Mouse (Mus musculus) cerebellum, postnatal 14 days (tissue): Measurements from ENCODE around the gene Acsl3.

Experiments
- DNase-seq, 2 experiments: peaks; one replicate each; pipeline ENCODE4 v3.0.0; 2021; ENCODE audit warnings: mixed read lengths in 2 of 2

The Acsl3 gene

DNA sequence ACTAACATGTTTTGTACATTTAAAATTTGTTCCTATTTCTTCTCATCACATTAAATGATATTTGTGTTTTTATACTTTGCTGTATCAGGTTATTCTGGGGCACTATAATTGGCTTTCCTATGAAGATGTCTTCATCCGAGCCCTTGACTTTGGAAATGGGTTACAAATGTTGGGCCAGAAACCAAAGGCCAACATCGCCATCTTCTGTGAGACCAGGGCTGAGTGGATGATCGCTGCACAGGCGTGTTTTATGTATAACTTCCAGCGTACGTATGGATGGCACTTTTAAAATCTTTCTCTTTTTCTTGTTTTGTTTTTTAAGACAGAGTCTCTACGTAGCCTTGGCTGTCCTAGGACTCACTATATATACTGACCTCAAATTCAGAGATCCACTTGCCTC is 30.5 kb downstream of the Acsl3 start:
- peak; percentile 10 to 14 for DNase-seq

DNA sequence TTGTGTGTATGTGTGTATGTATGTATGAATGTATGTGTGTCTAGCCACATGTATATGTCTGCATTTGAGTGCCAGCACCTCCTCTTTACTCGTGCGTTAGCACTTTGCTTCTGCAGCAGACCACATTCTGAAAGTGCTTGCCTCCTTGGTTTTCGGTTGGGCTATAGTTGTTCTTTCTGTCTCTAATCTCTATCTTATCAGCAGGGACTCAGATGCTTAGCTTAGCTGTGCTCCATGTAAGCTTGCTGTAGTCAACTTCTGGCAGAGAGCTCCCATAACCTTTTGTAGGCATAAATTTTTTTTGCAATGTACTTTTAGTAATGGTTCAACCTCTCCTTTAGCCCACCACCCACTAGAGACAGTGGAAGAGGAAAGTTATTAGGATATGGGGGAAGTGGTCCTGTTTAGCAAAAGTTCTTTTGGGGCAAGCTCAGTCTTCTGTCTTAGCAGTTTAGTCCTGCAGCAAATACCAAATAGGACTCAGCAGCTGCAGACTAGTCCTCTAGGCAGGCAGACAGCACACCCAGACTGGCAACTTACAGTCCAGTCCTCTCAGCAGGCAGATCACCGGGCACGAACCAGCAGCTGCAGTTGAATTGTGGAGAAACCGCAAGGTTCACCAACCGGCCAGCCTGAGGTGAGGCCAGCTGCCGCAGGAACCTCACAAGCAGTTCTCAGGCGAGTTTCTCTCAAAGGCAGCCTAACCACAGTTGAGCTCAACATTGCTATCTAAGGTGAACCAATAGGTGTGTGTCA is 37.1 kb downstream of the Acsl3 start:
- DNase-seq, result no peak

DNA sequence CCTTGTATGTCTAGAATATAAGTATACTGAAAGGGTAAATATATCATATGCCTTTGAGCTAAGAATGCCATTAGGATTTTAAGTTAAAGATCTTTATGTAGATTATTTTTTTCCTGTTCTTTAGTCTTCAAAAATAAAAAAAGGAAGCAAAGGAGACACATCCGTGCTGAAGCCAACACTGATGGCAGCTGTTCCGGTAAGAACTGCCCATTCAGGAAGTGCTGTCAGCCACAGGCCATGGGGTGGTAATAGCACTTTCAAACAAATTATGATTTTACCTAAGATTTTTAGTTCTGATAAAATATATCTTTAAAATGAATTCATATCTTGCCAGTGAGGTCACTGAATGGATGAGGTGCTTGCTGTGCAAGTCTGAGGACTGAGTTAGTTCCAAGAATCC is 38.7 kb downstream of the Acsl3 start:
- no peak for DNase-seq

DNA sequence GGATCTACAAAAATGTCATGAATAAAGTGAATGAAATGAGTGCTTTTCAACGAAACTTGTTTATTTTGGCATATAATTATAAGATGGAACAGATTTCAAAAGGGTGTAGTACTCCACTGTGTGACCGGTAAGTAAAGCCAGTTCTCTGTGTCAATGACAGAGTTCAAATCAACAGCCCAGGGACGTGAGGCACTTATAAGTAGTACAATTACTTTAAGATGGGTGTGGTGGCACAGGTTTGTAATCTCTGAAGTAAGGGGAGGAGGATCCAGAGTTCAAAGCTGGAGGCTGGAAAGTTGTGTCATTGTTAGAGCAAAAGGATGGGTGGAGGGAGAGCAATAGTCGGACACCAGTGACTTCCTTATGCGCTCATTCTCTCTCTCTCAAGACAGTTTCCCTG is 39.3 kb downstream of the Acsl3 start:
- no peak for DNase-seq

DNA sequence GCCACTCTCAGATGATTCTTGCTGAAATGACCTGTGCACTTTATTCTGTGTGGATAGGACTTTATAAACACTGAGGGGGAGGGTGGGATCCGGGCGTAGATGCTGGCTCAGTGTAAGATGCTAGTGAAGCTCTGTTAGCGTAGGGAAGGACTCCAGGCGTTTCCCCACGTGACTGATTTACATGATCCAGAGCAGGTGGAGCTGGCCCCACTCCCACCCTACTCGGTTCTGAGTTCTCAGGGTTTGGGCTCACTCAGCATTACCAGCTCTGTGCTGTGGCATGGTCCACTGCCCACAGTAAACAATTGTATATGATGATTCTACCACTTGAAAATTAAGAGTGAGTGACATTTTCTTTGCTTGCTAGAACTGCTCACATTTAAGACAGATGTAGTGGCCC is 40.5 kb downstream of the Acsl3 start:
- no peak for DNase-seq

DNA sequence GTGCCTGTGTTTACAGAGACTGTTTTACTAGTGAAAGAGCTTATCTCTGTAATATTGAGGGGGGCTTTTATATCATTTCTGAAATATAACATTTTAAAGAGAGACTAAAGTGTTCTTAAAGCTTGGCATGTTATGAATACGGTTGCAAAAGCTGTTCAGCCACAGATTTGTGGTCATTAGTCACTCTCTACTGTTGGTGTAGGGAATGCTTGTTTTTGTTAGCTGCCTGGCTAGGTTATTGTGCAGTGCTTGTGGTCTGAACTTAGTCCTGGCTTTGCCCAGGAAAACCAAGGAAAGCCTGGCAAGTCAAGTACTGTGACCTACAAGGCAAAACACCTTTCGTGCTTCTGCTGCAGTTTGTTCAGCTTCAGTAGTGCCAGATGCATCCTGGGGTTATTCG is 44.1 kb downstream of the Acsl3 start:
- no peak for DNase-seq

DNA sequence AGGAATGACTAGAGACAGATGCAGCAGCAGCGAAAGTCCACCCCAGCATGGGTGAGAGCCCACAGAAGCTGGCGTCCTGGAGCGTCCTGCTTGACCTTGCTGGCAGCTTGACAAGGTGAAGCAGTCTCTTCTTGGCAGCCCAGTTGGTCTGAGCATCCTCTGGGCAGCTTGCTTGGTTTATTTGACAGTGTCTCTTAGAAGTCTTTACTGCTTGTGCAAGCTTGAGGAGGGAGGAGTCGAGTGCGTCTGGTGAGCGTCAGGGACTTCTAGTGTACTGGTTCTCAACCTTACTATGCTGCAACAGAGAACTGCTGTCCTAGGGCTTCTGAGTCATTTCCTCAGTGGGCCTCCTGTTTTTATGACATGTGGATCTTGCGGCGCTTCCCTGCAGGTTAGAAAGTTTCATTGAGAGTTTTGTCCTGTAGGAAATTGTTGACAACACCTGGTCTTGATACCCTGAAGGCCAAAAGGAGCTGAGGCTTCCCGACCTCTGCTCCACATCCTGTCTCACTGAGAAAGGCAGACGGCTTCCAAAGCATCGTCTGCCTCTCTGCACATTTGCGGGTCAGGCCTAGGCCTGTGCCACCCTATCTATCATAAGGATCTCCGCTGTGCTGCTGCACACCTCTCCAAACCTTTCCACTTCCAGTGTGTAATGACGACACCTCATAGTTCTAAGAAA is 44.8 kb downstream of the Acsl3 start:
- DNase-seq, result no peak

DNA sequence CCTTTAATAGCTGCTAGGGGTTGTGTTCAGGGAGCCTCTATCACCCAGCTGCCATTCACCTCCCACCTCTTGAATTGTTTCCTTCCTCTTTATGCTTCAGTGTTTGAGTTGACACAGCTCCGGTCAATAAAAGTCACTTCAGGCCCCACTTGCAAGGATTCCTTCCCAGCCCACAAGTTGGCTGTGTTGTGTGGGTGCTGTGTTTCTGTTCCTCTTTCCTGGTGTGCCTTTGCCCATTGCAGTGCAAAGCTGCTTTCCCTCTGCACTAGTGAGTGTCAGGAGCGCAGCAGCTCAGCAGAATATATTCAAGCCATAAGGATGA is 45.3 kb downstream of the Acsl3 start:
- no peak for DNase-seq

DNA sequence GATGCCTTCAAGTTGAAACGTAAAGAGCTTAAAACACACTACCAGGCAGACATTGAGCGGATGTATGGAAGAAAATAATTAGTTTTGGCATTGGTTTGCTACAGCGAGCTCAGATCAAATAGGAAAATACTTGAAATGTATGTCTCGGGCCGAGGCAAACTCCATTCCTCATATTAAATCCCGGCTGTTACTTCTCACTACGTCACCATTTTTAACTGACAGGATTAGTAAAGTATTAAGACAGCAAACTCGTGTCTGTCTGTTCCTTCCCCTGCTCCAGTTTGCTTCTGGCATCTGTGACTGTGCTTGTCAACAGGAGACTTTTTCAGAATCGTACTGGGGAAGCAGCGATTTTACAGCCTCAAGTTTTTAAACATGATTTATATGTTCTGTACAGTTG is 48.7 kb downstream of the Acsl3 start:
- DNase-seq, result no peak

DNA sequence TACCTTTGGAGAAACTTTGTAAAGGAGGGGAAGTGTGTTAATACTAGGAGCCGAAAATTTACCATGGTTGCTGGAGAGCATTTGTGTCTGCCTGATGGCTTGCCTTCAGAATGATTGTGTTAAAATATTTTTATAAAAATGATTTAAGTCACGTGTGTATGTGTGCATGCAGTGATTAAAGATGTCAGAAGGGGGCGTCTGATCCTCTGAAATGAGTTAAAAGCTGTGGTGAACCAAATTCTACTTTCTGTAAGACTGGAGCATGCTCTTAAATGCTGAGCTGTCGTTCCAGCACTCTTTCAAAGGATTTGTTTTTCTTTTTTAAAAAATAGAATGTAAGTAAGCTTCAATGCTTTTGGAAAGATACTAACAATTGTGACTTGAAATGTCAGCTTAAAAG is 49.7 kb downstream of the Acsl3 start:
- peak; percentile 27 to 53 for DNase-seq

DNA sequence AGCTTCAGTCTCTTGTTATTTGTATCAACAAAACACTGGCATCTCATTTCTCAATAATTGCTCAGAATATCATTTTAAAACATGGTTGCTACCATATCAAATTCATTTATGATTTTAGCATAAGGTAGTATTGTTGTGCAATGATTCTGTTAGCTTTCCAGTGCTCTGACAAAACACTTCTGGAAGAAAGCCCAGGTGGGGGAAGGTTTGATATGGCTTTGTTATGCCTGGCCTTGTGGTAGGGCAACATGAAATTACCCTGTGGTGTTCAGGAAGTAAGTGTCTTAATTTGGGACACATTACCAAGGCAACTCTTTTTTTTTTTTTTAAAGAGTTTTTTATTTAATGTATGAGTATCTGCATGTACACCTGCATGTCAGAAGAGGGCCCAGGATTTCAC is 52.4 kb downstream of the Acsl3 start:
- DNase-seq, result no peak

DNA sequence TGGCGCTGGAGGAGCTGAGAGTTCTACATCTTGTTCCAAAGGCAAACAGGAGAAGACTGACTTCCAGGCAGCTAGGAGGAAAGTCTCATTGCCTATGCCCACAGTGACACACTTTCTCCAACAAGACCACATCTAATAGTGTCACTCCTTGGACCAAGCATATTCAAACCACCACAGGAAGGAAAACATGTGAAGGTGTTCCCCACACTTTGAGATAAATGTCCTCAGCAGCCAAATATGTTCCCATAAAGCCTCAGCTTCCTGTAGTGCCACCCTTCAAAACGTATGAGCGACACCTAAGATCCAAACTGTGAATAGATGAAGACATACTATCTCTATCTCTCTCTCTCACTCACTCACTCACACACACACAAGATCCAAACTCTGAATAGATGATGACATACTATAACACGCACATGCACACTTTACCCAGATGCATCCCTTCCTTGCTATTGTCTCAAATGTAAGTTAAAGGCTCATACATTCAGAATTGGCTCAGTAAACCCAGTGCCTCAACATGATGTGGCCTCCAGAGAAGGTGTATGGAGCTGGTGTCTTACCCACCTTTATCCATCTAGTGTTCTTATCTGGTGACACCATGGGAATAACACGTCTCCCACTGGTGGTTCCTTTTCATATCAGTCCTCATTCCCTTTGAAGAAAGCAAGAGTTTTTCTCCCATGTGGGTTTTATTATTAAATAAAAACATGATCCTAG is 53.1 kb downstream of the Acsl3 start:
- DNase-seq, result no peak

DNA sequence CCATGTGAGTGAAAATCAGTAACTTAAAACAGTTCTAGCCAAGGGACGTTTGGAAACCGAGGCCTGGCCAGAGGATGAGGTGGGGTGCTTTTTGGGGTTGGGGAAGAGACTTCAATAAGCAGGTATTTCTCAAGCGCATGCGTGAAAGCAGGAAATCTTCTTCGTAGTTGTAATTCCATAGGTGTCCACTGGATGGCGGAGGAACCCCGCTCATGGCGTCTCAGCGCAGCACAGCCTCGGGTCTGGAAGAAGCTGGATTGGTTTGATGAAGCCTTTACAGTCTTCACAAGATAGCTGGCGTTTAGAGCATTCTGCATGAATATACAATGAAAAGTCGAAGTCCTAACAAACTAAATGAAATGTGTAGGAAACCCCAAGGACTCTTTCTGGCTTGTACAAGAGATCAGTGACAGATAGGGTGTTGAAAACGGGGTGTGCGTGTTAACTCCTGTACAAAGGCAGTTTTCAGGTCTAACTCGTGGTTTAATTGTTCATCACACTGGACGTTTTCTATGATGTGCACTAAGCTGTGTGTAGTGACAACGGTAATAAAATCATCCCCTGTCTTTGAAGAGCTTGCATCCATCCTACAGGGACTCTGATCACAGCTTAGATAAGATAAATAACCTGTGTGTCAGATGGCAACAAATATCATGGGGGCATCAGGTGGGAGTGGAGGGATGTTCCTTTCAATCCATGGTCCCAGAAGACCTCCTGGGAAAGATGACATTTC is 67.0 kb downstream of the Acsl3 start:
- DNase-seq, result peak; percentile 92 to 95

DNA sequence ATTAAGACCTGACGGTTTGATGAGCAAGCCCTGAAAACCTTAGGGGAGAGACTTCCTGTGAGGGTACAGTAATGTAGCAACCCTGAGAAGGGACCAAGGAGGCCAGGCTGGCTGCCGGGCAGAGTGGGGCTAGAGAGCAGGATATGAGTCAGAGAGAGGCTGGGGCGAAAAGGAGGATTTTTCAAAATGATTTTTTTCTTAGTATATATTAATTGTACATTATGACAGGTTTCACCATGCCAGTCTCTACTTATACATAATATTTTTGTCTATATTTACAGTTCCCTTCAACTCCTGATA is 67.5 kb downstream of the Acsl3 start:
- DNase-seq, result no peak

DNA sequence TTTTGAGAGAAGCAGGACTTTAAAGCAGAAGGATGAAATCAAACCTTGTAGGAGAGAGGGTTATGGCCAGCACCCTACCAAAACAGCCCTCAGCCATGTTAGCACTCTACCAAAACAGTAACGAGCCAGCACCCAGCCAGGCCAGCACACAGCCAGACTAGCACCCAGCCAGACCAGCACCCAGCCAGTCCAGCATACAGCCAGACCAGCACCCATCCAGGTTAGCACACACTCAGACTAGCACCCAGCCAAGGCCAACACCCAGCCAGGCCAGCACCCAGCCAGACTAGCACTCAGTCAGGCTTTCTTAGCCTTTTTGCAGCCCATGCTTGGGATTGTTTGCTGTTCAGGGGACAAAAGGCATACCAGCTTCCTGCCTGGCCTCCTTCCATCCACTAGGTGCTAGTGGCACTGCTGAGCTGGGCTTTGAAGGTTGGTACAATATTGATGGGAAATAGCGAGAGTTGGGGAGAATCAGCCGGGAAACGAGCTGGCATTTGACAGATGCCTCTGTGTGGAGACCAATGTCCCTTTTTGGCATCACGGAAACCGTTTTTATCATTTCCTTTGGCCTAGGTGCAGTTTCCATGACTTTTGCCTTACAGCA is 68.1 kb downstream of the Acsl3 start:
- DNase-seq, result peak; percentile 62 to 72

DNA sequence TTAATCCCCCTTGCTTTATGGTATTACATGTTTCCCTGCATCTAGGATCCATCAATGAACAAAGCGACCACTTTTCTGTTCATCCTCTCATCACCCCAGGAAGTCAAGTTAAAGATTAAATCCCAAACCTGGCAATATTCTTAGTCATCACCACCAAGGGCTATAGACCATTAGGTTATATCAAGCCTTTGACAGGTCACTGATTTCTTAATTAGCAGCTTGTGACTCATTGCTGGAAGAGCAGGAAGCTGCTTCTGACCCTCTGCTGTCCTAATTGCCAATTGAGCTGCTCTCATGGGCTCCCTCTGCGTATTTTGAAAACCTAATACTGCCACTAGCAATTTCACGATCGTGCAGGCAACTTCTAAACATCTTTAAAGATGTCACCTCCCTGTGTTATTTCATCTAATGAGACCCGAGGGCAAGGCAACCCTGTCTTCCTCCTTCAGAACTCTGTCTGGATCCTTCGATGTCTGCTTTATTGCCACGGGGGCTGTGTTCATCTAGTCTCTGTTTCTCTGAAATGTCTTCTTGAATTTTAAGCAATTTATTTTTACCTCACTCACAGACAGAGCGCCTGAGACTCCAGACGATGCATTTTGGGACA is 72.6 kb downstream of the Acsl3 start:
- no peak for DNase-seq

DNA sequence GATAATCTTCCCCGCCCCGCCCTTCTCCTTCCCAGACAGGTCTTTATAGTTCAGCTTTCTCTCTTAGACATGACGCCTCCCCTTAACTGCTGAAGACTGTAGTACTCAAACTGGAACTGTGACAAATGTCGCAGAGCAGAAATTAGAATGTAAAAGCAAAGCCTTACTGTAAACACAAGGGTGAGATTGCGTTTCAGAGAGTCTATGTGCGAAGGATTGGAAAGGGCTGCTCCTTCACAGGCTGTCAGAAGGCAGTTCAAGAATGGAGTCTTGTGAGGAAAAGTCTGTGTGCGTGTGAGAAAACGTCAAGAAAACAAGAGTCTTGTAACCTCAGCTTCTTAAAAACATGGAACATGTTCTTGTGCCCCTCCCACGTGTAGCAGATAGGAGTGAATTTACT is 74.7 kb downstream of the Acsl3 start:
- no peak for DNase-seq

DNA sequence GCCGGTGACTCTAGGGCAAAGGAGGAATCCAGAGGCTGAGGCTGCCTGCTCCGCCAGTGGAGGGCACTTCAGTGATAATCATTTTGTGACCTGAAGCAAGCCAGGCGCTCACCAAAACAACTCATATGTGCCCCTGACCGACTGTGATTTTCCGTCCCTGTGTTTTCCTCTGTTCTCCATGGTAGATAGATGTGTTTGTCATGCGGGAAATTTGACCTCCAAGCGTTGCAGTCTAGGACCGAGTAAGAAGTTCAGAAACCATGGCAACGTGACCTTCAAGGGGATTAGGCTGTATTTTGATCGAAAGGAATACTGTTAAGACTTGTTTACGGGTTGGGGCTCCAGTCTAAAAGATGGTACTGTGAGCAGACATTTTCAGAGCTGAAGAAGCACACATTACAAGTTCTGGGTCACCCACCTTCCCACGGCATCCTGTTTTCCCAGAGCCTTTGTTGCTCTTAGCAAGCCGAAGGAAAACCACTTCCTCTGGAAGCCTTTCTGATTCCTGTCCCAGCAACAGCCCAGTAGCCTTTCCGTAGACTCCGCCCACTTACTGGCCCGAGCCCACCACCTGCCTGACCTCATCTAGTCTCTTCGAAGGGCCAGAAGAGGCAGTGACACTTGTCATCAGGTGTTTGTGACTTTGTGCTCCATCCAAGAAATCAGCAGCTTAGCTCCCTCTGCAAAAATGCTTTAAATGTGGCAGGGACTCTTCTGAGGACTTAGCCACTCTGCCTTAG is 76.8 kb downstream of the Acsl3 start:
- no peak for DNase-seq

DNA sequence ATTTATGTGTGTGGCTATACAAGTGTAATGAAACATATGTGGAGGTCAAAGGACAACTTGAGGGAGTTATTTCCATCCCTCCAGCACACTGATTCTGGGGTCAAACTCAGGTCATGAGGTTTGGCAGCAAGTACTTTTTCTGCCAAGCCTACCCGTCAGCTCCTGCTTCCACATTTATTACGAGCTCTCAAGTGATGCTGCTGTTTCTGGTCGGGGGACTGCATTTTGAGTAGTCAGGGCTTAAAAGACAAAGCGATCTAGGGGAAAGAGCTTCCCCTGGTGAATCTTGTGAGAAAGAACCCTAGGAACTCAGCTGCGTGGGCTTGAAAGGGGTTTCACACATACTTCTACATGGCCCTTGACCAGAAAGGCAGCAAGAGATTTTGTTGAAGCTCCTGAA is 80.0 kb downstream of the Acsl3 start:
- DNase-seq, result no peak

DNA sequence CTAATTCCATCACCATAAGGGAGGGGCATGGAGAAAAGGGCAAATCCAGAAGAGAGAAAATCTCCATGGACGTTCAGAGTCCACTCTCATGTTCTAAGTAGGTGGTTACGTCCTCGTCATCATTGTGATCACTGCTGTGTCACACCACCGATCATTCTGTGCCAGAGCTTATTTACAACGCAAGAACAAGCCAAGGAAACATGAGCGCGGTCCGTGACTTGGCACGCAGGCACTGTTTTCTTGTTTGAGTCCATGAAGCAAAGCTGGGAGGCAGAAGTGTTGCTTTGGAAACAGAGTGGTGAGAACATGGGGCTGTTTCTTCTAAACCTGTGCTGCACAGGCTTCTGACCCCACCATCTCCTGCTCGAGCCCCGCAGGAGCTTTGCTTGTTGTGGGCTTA is 83.1 kb downstream of the Acsl3 start:
- peak; percentile 49 to 63 for DNase-seq

DNA sequence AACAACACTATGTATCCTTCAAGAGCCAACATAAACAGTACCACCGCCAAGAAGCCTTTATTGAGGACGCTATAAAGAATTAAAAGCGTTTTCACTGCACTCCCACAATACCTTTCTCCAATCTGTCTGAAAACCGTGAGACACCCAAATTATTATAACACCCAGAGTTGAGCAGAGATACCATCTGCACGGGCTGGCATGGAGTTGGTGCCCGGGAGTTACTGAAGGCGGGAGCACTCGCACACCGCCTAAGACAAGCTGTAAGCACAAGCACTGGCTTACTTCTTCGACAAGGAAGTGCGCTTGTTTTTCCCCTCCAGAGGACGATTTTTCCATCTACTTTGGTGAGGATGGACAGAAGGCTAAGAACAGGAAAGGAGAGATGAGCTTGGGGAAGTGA is 84.6 kb downstream of the Acsl3 start:
- DNase-seq, result peak; percentile 51 to 57

DNA sequence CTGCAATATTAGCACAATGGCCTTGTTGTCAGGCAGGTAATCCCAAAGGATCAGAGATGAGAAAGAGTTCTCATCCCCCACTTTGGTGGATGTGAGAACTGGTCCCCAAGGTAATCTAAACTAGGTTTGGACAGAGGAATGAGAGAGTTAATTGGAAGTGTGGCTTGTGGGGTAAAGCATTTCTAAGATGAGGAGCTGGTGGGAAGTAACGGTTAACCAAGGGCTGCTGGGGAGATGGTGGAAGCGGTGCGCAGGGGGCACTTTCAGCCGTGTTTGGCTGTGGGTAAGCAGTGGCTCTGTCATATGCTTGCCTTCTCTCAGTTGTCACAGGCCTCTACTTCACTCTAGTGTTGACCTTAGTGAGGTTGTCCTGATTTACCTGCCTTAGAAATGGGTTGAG is 85.7 kb downstream of the Acsl3 start:
- DNase-seq, result no peak
